Mouse (Mus musculus) embryonic facial prominence, embryonic 15.5 days (tissue): Measurements from ENCODE around the gene Rasa1. TPM values are rescaled to one million over a fixed set of nuclear protein-coding genes. Genes with fewer than 3 reads are reported as not detected.

Source experiments
- ATAC-seq: fragments of 200-750 bp; cut with Nextera tagmentation; 2 replicates; pipeline ENCODE4 v1.8.0; 2017; ENCODE audit warnings: low read depth, moderate TSS enrichment; ENCODE audit not compliant: insufficient number of reproducible peaks, low FRiP score, low TSS enrichment
- H3K27ac ChIP-seq: fragments of 300-500 bp; sonication (generic); replicated peaks from 2 replicates; pipeline ENCODE4 v1.5.1; 2015; ENCODE audit warnings: mild to moderate bottlenecking, inconsistent platforms
- H3K27me3 ChIP-seq: fragments of 300-500 bp; sonication (generic); 2 replicates; pipeline ENCODE4 v1.6.1; 2015; ENCODE audit warnings: inconsistent platforms
- H3K36me3 ChIP-seq: fragments of 300-500 bp; sonication (generic); 2 replicates; pipeline ENCODE4 v1.6.1; 2015; ENCODE audit warnings: mild to moderate bottlenecking, inconsistent platforms
- H3K4me1 ChIP-seq: fragments of 300-500 bp; sonication (generic); 2 replicates; pipeline ENCODE4 v1.6.1; 2015; ENCODE audit warnings: inconsistent platforms
- H3K4me2 ChIP-seq: fragments of 300-500 bp; sonication (generic); replicated peaks from 2 replicates; pipeline ENCODE4 v1.6.1; 2015; ENCODE audit warnings: mild to moderate bottlenecking, inconsistent platforms
- H3K4me3 ChIP-seq: fragments of 300-500 bp; sonication (generic); replicated peaks from 2 replicates; pipeline ENCODE4 v1.5.1; 2015; ENCODE audit warnings: mild to moderate bottlenecking, inconsistent platforms
- H3K9ac ChIP-seq: fragments of 300-500 bp; sonication (generic); 2 replicates; pipeline ENCODE4 v1.6.1; 2015; ENCODE audit warnings: inconsistent platforms
- H3K9me3 ChIP-seq: fragments of 300-500 bp; sonication (generic); replicated peaks from 2 replicates; pipeline ENCODE4 v1.6.1; 2016; ENCODE audit warnings: inconsistent platforms
- WGBS: fragments of 180-500 bp; shearing (Covaris S2); methylation state at CpG from one replicate; pipeline ENCODE4 v1.1.7; 2015; 5-methylcytosine and 5-hydroxymethylcytosine counted together
- polyA plus RNA-seq: library from polyadenylated mRNA; unstranded; fragments of >200 nt; fragmentation: Nextera tagmentation; extraction: Ambion mirVana; gene quantifications from 2 replicates; pipeline ENCODE4 v1.2.1, GENCODE M21; 2015

The Rasa1 gene
- polyA plus RNA-seq, 1 experiment from 2014 or later = 43.8 TPM

- no peak overlapping the region for H3K9ac ChIP-seq
- no peak overlapping the region for H3K27ac ChIP-seq
- H3K9me3 ChIP-seq = no peaks in the 10 kb centered on the region
- H3K4me2 ChIP-seq = no peak overlapping the region
- H3K4me1 ChIP-seq = no peaks in the 10 kb centered on the region
- no peaks in the 10 kb centered on the region for H3K27me3 ChIP-seq
- H3K4me3 ChIP-seq = no peak overlapping the region
- no peak for ATAC-seq
- no peaks in the 10 kb centered on the region for H3K36me3 ChIP-seq
These were observed 15.1 kb downstream of the Rasa1 start for GRCm38 (mm10) chr13:85273788-85274187.

GRCm38 (mm10) chr13:85238760-85239159, 50.2 kb downstream of the Rasa1 start:
- no peak overlapping the region for H3K4me2 ChIP-seq
- H3K9me3 ChIP-seq = no peaks in the 10 kb centered on the region
- 85% methylated on average over 7 of the region's 7 CpGs for WGBS
- no peak overlapping the region for H3K27ac ChIP-seq
- no peaks in the 10 kb centered on the region for H3K4me1 ChIP-seq
- ATAC-seq = no peak
- 0 out of 2 replicates have a peak, but pooled peaks cover 9% of the 10 kb centered on the region for H3K36me3 ChIP-seq
- H3K4me3 ChIP-seq = no peak overlapping the region
- H3K27me3 ChIP-seq = no peaks in the 10 kb centered on the region
- no peak overlapping the region for H3K9ac ChIP-seq

- Histone ChIP-seq H3K4me2 (no peak overlapping the region), H3K27ac (no peak overlapping the region), H3K4me1 (no peaks in the 10 kb centered on the region), H3K4me3 (no peak overlapping the region), H3K36me3 (peaks cover 21% of the 10 kb centered on the region; the same call in 1 of the 2 replicates), H3K27me3 (no peaks in the 10 kb centered on the region), H3K9me3 (no peaks in the 10 kb centered on the region), H3K9ac (no peak overlapping the region)
- WGBS = 73% methylated on average over 4 of the region's 4 CpGs
- no peak for ATAC-seq
These were observed 70.3 kb downstream of the Rasa1 start for GRCm38 (mm10) chr13:85218656-85219055.

- no peaks in the 10 kb centered on the region for H3K9me3 ChIP-seq
- no peak for ATAC-seq
- H3K36me3 ChIP-seq = 0 out of 2 replicates have a peak, but pooled peaks cover 14% of the 10 kb centered on the region
- no peak overlapping the region for H3K27ac ChIP-seq
- H3K9ac ChIP-seq = no peak overlapping the region
- WGBS = 85% methylated on average over 1 of the region's 1 CpGs
- H3K27me3 ChIP-seq = no peaks in the 10 kb centered on the region
- H3K4me2 ChIP-seq = no peak overlapping the region
- no peaks in the 10 kb centered on the region for H3K4me1 ChIP-seq
- H3K4me3 ChIP-seq = no peak overlapping the region
These were observed 78.6 kb downstream of the Rasa1 start for GRCm38 (mm10) chr13:85210353-85210752.

GRCm38 (mm10) chr13:85208656-85209055, 80.3 kb downstream of the Rasa1 start:
- no peaks in the 10 kb centered on the region for H3K4me1 ChIP-seq
- no peaks in the 10 kb centered on the region for H3K9me3 ChIP-seq
- peaks cover 24% of the 10 kb centered on the region for H3K36me3 ChIP-seq
- H3K27me3 ChIP-seq = no peaks in the 10 kb centered on the region
- H3K27ac ChIP-seq = no peak overlapping the region
- ATAC-seq = no peak
- H3K4me3 ChIP-seq = no peak overlapping the region
- no peak overlapping the region for H3K4me2 ChIP-seq
- no peak overlapping the region for H3K9ac ChIP-seq
- WGBS = 96% methylated on average over 6 of the region's 6 CpGs

GRCm38 (mm10) chr13:85207493-85207892, 81.4 kb downstream of the Rasa1 start:
- no peaks in the 10 kb centered on the region for H3K27me3 ChIP-seq
- ATAC-seq = no peak
- H3K4me2 ChIP-seq = no peak overlapping the region
- no peak overlapping the region for H3K27ac ChIP-seq
- 64% methylated on average over 2 of the region's 2 CpGs for WGBS
- no peaks in the 10 kb centered on the region for H3K9me3 ChIP-seq
- no peaks in the 10 kb centered on the region for H3K4me1 ChIP-seq
- peaks cover 28% of the 10 kb centered on the region for H3K36me3 ChIP-seq
- no peak overlapping the region for H3K4me3 ChIP-seq
- H3K9ac ChIP-seq = no peak overlapping the region

- Histone ChIP-seq H3K4me1 (no peaks in the 10 kb centered on the region), H3K4me2 (no peak overlapping the region), H3K9me3 (no peaks in the 10 kb centered on the region), H3K4me3 (no peak overlapping the region), H3K27ac (no peak overlapping the region), H3K36me3 (peaks cover 18% of the 10 kb centered on the region), H3K27me3 (no peaks in the 10 kb centered on the region), H3K9ac (no peak overlapping the region)
- 91% methylated on average over 2 of the region's 2 CpGs for WGBS
- no peak for ATAC-seq
These were observed 97.7 kb downstream of the Rasa1 start for GRCm38 (mm10) chr13:85191253-85191652.

- WGBS = under 1% methylated on average over 17 of the region's 17 CpGs
- peak; percentile 78 for ATAC-seq
- peak overlapping the region; percentile 70 for H3K4me2 ChIP-seq
- peaks cover 18% of the 10 kb centered on the region for H3K36me3 ChIP-seq
- H3K9me3 ChIP-seq = no peaks in the 10 kb centered on the region
- no peaks in the 10 kb centered on the region for H3K4me1 ChIP-seq
- peak overlapping the region; percentile 49 for H3K9ac ChIP-seq
- peak overlapping the region; percentile 69 for H3K27ac ChIP-seq
- no peaks in the 10 kb centered on the region for H3K27me3 ChIP-seq
- peak overlapping the region; percentile 64 for H3K4me3 ChIP-seq
These were observed 99.2 kb downstream of the Rasa1 start for GRCm38 (mm10) chr13:85189644-85190121.

- H3K9ac ChIP-seq = peak within 1 kb of the TSS; percentile 49
- peak within 1 kb of the TSS; percentile 69 for H3K27ac ChIP-seq
- 1% methylated on average over 44 of the region's 44 CpGs for whole genome bisulfite sequencing
- ATAC-seq = peak; percentile 97
- peaks cover 18% of the 10 kb centered on the region for H3K36me3 ChIP-seq
- peak within 1 kb of the TSS; percentile 70 for H3K4me2 ChIP-seq
- H3K27me3 ChIP-seq = no peaks in the 10 kb centered on the region
- no peaks in the 10 kb centered on the region for H3K9me3 ChIP-seq
- H3K4me3 ChIP-seq = peak within 1 kb of the TSS; percentile 64
- no peaks in the 10 kb centered on the region for H3K4me1 ChIP-seq
These were observed 99.9 kb downstream of the Rasa1 start, which contains the start of gene Ccnh for GRCm38 (mm10) chr13:85188903-85189643. TSS of gene Ccnh (plus strand) at chr13:85189408.

Other genes with a start within 250 kb of the Rasa1 start
- gene Ccnh, start 99.7 kb downstream of the Rasa1 start, polyA plus RNA-seq = 67.1 and 71.0 TPM in 2 replicates